Mouse (Mus musculus) urinary bladder, adult 2 months (tissue): ENCODE data around the gene Umod. TPM values are rescaled to one million over a fixed set of nuclear protein-coding genes. Genes with fewer than 3 reads are reported as not detected.
A peak's percentile ranks its signal among the peaks of the same experiment; 100 is the strongest.

ENCODE experiments used
- DNase-seq: peaks from one replicate; pipeline ENCODE4 v3.0.0; 2022; ENCODE audit warnings: low spot score
- polyA plus RNA-seq: library from polyadenylated mRNA; depleted of rRNA; stranded (reverse); fragments of >200 nt; gene quantifications from 2 replicates; pipeline ENCODE4 v1.2.3, GENCODE M21; 2012; rRNA removed

Gene Umod
- not detected in 2 replicates for polyA plus RNA-seq

- no peak for DNase-seq
Measured at GRCm38 (mm10) chr7:119479256-119479655, at the start of gene Umod. Umod (minus strand) TSS chr7:119479282.

GRCm38 (mm10) chr7:119528617-119529016 lies 49.5 kb upstream of the Umod start:
- DNase-seq: no peak

GRCm38 (mm10) chr7:119527548-119527947 lies 48.5 kb upstream of the Umod start:
- DNase-seq: no peak

GRCm38 (mm10) chr7:119527135-119527534 lies 48.1 kb upstream of the Umod start:
- DNase-seq: no peak

GRCm38 (mm10) chr7:119526486-119526885 lies 47.4 kb upstream of the Umod start:
- no peak for DNase-seq

- no peak for DNase-seq
Measured at GRCm38 (mm10) chr7:119525881-119526281, 46.8 kb upstream of the Umod start.

- no peak for DNase-seq
Measured at GRCm38 (mm10) chr7:119523389-119523788, 44.3 kb upstream of the Umod start, which contains the start of gene Pdilt. Pdilt (minus strand) TSS chr7:119523489.

- no peak for DNase-seq
Measured at GRCm38 (mm10) chr7:119522385-119522784, 43.3 kb upstream of the Umod start.

- no peak for DNase-seq
Measured at GRCm38 (mm10) chr7:119521816-119522215, 42.7 kb upstream of the Umod start.

DNA sequence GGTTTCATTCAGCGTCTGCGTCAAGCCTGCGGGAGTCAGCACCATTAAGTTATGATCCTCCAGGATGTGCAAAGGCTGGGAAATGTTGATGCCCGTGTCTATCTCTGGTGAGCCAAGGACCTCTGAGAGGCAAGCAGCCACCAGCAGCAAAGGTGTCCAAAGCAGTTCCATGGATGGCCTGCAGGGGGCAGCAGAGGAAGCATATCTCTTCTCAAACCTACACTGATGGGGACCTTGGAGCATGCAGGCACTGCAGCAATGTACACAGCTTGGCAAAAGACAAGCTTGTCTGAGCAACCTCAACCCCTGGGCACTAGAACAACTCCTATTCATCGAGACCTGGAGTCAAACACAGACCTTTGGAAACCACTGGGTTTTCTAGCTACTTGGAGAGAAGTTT lies 40.6 kb upstream of the Umod start:
- peak; percentile 42 for DNase-seq

DNA sequence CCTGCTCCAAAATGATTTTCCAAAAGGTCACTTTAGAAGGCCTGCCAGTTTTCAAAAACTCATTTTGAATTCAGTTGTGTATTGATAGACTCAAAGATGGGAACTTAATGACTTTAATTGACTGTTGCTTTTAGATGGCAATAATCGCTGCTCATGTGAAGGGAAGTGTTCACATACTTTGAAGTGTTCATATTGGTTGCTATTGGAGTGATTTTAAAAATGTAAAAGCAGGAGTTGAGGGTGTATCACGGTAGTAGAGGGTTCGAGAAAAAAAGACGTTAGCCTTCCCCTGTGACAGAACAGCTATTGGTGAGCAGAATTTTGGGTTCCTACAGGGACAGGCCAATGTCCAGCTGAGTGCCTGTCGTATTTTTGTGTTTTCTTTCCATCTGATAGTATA lies 40.1 kb upstream of the Umod start, which contains the start of gene Acsm5:
Acsm5 (plus strand) TSS at position 301 of the 400 bp plus-strand sequence.
- no peak for DNase-seq

GRCm38 (mm10) chr7:119516272-119516558 lies 37.1 kb upstream of the Umod start:
- DNase-seq: no peak

- no peak for DNase-seq
Measured at GRCm38 (mm10) chr7:119515492-119516271, 36.6 kb upstream of the Umod start.

GRCm38 (mm10) chr7:119513056-119513455 lies 34.0 kb upstream of the Umod start:
- DNase-seq: no peak

DNA sequence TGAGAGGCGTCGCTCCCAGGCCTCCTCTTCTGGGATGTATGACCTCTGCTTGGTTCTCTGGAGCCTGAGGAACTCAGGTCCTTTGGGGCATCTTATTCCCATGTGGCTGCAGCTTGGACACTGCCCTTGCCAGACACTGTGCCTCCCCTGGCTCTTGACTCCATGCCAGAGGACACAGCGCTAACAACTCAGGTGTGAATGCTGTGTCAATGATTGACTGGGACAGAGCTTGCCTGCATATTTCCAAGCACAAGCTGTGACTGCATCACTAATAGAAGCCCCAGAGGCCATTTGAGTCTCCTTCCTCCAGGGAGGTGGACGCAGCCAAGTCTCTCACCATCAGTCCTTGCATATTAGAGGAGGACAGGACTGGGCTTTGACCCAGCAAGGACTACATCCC lies 32.1 kb upstream of the Umod start:
- no peak for DNase-seq

- DNase-seq: no peak
Measured at GRCm38 (mm10) chr7:119490041-119490780, 11.1 kb upstream of the Umod start.

- DNase-seq: no peak
Measured at GRCm38 (mm10) chr7:119486683-119487082, 7.6 kb upstream of the Umod start.

- no peak for DNase-seq
Measured at GRCm38 (mm10) chr7:119484154-119484553, 5.1 kb upstream of the Umod start.

DNA sequence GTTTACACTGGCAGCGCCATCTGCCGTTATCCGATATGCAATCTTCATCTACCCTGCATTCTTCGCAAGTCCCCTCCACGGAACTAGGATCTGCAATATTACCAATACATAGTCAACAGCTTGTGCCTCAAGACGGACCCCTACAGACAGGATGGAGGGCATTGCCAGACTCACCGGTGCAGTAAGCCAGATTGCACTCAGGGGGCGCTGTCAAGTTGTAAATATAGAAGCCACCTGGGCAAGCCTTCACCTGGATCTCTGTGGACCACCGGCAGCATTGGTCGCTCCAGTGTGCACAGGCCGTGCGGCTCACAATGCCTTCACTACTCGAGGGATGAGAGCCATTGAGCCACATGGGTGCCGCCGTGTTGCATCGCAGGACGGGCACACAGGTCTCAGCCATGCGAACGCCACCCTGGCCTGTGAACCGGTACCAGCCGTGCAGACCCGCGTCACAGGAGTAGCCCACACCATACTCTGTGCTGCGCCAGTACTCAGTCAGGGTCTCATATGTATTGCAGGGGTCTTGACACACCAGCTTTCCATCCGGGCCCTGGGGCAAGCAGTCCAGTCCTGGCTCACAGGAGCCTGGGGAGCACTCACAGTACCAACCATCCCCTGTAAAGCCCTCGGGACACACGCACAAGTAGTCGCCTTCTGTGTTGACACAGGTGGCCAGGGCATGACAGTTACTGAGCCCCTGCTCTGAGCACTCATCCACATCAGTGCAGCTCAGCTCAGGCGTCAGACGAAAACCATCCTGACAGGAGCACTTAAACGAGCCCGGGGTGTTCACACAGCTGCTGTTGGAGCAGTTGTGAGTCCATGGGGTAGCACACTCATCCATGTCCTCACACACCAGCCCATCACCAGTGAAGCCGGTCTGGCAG lies 2.3 kb downstream of the Umod start:
- no peak for DNase-seq

DNA sequence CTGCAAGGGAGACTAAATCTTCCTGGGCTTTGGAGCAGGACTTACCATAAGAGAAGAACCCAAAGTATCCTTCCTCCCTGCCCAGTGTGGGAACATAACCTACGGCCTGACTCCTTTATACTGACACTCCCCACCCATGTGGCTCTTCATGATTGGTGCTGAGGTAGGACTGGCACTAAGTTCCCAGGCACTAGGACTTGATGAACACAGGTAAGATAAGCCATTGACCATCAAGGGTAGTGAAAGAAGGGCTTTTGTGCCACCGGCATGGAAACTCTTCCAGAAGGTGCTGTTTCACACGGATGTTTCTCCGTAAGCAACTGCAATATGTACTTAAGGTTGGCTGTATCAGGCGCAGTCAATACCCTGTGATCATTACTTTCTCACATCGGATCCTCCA lies 19.9 kb downstream of the Umod start, which contains the start of gene Gp2:
Gp2 (minus strand) TSS at position 101 of the 400 bp plus-strand sequence.
- DNase-seq: no peak

DNA sequence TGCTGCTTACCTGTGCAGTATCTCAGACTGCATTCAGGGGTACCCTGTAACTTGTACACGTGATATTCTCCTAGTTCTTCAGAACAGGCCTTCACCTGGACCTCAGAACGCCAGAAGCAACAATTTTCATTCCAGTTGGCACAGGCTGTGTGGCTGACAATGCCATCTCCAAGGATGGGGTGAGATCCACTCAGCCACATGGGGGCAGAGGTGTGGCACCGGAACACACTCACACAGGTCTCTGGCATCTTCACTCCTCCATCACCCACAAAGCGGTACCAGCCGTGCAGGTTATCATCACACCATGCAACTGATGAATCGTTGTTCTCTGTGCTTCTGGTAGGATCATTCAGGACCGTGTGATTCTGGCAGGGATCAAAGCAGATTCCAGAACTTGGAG lies 24.9 kb downstream of the Umod start:
- no peak for DNase-seq

DNA sequence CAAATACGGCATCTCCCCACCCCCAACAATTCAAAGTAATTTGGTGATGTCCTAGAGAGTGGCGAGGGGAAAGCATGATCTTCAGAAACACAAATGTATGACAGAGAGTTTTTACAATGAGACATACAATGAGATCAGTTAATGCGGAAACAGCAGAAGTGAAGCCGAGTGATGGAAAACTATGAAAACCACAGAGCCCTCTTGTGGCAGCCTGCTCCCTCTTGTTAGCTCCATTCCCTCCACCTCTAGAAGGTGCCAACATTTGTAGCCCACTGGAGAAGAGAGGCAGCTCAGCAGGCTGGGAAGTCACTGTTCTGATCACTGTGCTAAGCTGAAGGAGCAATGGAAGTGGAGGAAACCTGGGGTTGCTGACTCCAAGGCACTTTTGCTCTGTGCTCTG lies 35.2 kb downstream of the Umod start:
- no peak for DNase-seq
